Comparison of ENCODE assay signal across 29 mouse cellular contexts in the genomic region with DNA sequence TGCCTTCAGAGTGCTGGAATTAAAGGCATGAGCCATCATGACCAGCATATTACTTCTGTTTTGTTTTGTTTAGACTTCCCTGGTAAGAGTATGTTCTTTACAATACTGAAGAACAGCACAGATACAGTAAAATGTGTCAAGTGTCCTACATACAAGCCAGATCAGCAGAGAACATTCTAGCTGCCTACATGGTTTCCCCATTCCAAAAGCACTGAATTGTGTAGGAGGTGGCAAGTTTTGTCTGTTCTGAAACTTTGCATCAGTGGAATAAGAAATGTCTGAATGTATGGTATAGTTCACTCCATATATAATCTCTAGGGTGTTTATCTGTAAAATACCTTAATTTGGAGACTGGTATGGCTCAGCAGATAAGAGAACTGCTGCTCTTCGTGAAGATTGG. TPM values are rescaled to one million over a fixed set of nuclear protein-coding genes. Genes with fewer than 3 reads are reported as not detected.
A peak's percentile ranks its signal among the peaks of the same experiment; 100 is the strongest.
DNase-seq lines count a peak whose midpoint lies in the region; ATAC-seq and TF ChIP-seq lines count a peak whose summit lies in the region.
"Had no signal": no experiment of that assay in that cellular context is flagged by ENCODE, and none has a peak within 500 bp of the region (broad histone marks: within the 10 kb centered on the region; RNA-seq: fewer than 3 reads in every experiment).

No protein-coding gene starts in this region.

- DNase-seq in left cerebral cortex, adult 2 months (ENCODE audit: extremely low spot score in 1 of 2, low spot score in 2 of 2) = no peak
- no peak for DNase-seq in left cerebral cortex, postnatal 4 days
- peak; percentile 30 for DNase-seq in c-Kit-positive CD71-positive TER-119-positive erythroid progenitor cells, embryonic 14.5 days (ENCODE audit: low spot score)
- DNase-seq in urinary bladder, postnatal 14 days (ENCODE audit: low spot score) = no peak
- DNase-seq: adrenal gland, adult 8-10 months; adrenal gland, postnatal 25 days; cerebellum, adult 11 months; cerebellum, adult 2 months; cerebellum, adult 9-11 months; cerebellum, postnatal 25 days; forebrain, postnatal 0 days; gastrocnemius, postnatal 10 days; gastrocnemius, postnatal 36 days; heart, adult 2 months; heart, postnatal 14 days; heart, postnatal 4 days had no signal

- intact Hi-C loops in left cerebral cortex, adult 2 months (cut with DNase I) = no loop called here
- intact Hi-C loops in left cerebral cortex, postnatal 4 days (cut with DNase I) = no loop called here

- TF ChIP-seq CTCF in left cerebral cortex, adult 2 months (IDR thresholded peaks at IDR 0.05) = no peak

- no peak overlapping the region for H3K4me3 ChIP-seq in left cerebral cortex, adult 2 months
- H3K4me3 ChIP-seq: forebrain, embryonic 12.5 days; heart, adult 2 months; heart, embryonic 10.5 days; heart, embryonic 13.5 days had no signal

- H3K27ac ChIP-seq in left cerebral cortex, adult 2 months = peak overlapping the region; percentile 57
- H3K27ac ChIP-seq: forebrain, embryonic 12.5 days; heart, adult 2 months; heart, embryonic 10.5 days; heart, embryonic 13.5 days; hindbrain, embryonic 14.5 days; hindbrain, postnatal 0 days had no signal

- ATAC-seq in megakaryocyte-erythroid progenitor cell, adult 5-6 weeks (replicated peaks; ENCODE audit: low FRiP score, low TSS enrichment, poor library complexity, severe bottlenecking) = 0 out of 2 replicates have a peak, but pooled peaks have one; percentile 33
- ATAC-seq in erythroblast, adult 5-6 weeks (replicated peaks; ENCODE audit: low FRiP score, poor library complexity, severe bottlenecking) = no peak
- ATAC-seq: activated CD4-positive, CD25-positive, alpha-beta regulatory T cell, adult 4 months; CD4-positive, CD25-positive, alpha-beta regulatory T cell, adult 4 months; forebrain, postnatal 0 days; hindbrain, postnatal 0 days; inflammation-experienced regulatory T-cells, adult 6 months; intestine, embryonic 16.5 days had no signal

RNA-seq across cellular contexts. Expression of gene Alox12b, which starts 1.4 kb away (rescaled TPM):
- 1 to 10 TPM; 8.7 to 9.8 TPM for total RNA-seq in left cerebral cortex, adult 2 months (2021)
- total RNA-seq in left cerebral cortex, postnatal 4 days (2021) = under 1 TPM; 0.16 to 0.18 TPM
- not detected in 2 replicates for total RNA-seq in megakaryocyte-erythroid progenitor cell, adult 5-6 weeks (2014; fragmentation: Nextera tagmentation)
- not detected in 2 replicates for total RNA-seq in megakaryocyte-erythroid progenitor cell, adult 5-6 weeks (2017)
- total RNA-seq in erythroblast, adult 5-6 weeks (2015; ENCODE audit: low replicate concordance) = not detected in 2 replicates
- total RNA-seq in erythroblast, adult 5-6 weeks (2017; ENCODE audit: low replicate concordance) = not detected in 2 replicates
- total RNA-seq: adrenal gland, adult 8-10 months; adrenal gland, postnatal 25 days; gastrocnemius, adult 18-20 months; gastrocnemius, postnatal 10 days; gastrocnemius, postnatal 36 days; granulocyte monocyte progenitor cell, adult 5-6 weeks; heart, adult 2 months; heart, postnatal 14 days; heart, postnatal 4 days had no signal

RNA-seq across cellular contexts. Expression of gene Aloxe3, which starts 29.7 kb away (rescaled TPM):
- 1 to 10 TPM; 6.5 TPM for total RNA-seq in left cerebral cortex, adult 2 months (2021)
- total RNA-seq in left cerebral cortex, postnatal 4 days (2021) = 10 to 100 TPM; 10.8 to 13.1 TPM
- not detected in 2 replicates for total RNA-seq in megakaryocyte-erythroid progenitor cell, adult 5-6 weeks (2014; fragmentation: Nextera tagmentation)
- total RNA-seq in megakaryocyte-erythroid progenitor cell, adult 5-6 weeks (2017) = not detected in 2 replicates
- not detected in 2 replicates for total RNA-seq in erythroblast, adult 5-6 weeks (2015; ENCODE audit: low replicate concordance)
- total RNA-seq in erythroblast, adult 5-6 weeks (2017; ENCODE audit: low replicate concordance) = 0.51 TPM in 1 of 2 replicates, not detected in the other
- total RNA-seq: gastrocnemius, adult 18-20 months; gastrocnemius, postnatal 36 days; granulocyte monocyte progenitor cell, adult 5-6 weeks; heart, postnatal 14 days had no signal

RNA-seq across cellular contexts. Expression of gene 9130213A22Rik, which starts 33.0 kb away (rescaled TPM):
- 1 to 10 TPM; 1.3 to 1.4 TPM for total RNA-seq in left cerebral cortex, adult 2 months (2021)
- total RNA-seq in left cerebral cortex, postnatal 4 days (2021) = 1 to 10 TPM; 1.2 to 1.7 TPM
- total RNA-seq in megakaryocyte-erythroid progenitor cell, adult 5-6 weeks (2014; fragmentation: Nextera tagmentation) = not detected in 2 replicates
- total RNA-seq in megakaryocyte-erythroid progenitor cell, adult 5-6 weeks (2017) = not detected in 2 replicates
- total RNA-seq in erythroblast, adult 5-6 weeks (2015; ENCODE audit: low replicate concordance) = not detected in 2 replicates
- not detected in 2 replicates for total RNA-seq in erythroblast, adult 5-6 weeks (2017; ENCODE audit: low replicate concordance)
- total RNA-seq: gastrocnemius, adult 18-20 months; gastrocnemius, postnatal 36 days; granulocyte monocyte progenitor cell, adult 5-6 weeks had no signal

RNA-seq across cellular contexts. Expression of gene Hes7, which starts 35.1 kb away (rescaled TPM):
- under 1 TPM; 0.57 to 0.82 TPM for total RNA-seq in left cerebral cortex, adult 2 months (2021)
- 1 to 10 TPM; 2.3 to 2.6 TPM for total RNA-seq in left cerebral cortex, postnatal 4 days (2021)
- total RNA-seq in megakaryocyte-erythroid progenitor cell, adult 5-6 weeks (2014; fragmentation: Nextera tagmentation) = not detected in 2 replicates
- total RNA-seq in megakaryocyte-erythroid progenitor cell, adult 5-6 weeks (2017) = not detected in 2 replicates
- total RNA-seq in erythroblast, adult 5-6 weeks (2015; ENCODE audit: low replicate concordance) = not detected in 2 replicates
- not detected in 2 replicates for total RNA-seq in erythroblast, adult 5-6 weeks (2017; ENCODE audit: low replicate concordance)
- total RNA-seq: adrenal gland, postnatal 25 days; gastrocnemius, adult 18-20 months; gastrocnemius, postnatal 10 days; gastrocnemius, postnatal 36 days; granulocyte monocyte progenitor cell, adult 5-6 weeks had no signal

RNA-seq across cellular contexts. Expression of gene Alox8, which starts 42.3 kb away (rescaled TPM):
- total RNA-seq in left cerebral cortex, adult 2 months (2021) = 1 to 10 TPM; 6.1 to 6.4 TPM
- 1 to 10 TPM; 1.2 to 2.5 TPM for total RNA-seq in left cerebral cortex, postnatal 4 days (2021)
- not detected in 2 replicates for total RNA-seq in megakaryocyte-erythroid progenitor cell, adult 5-6 weeks (2014; fragmentation: Nextera tagmentation)
- total RNA-seq in megakaryocyte-erythroid progenitor cell, adult 5-6 weeks (2017) = not detected in 2 replicates
- not detected in 2 replicates for total RNA-seq in erythroblast, adult 5-6 weeks (2015; ENCODE audit: low replicate concordance)
- 0.34 TPM in 1 of 2 replicates, not detected in the other for total RNA-seq in erythroblast, adult 5-6 weeks (2017; ENCODE audit: low replicate concordance)
- total RNA-seq: adrenal gland, adult 8-10 months; adrenal gland, postnatal 25 days; gastrocnemius, adult 18-20 months; gastrocnemius, postnatal 36 days; granulocyte monocyte progenitor cell, adult 5-6 weeks had no signal

Comparison
In these comparisons a context has a peak if more than half of its experiments do, and no peak if none do; other contexts are left out.
1. RNA of gene Alox12b, which starts 1.4 kb away (total RNA-seq): 8.7 to 9.8 TPM in left cerebral cortex, adult 2 months; 0.16 to 0.18 TPM in left cerebral cortex, postnatal 4 days, not detected in megakaryocyte-erythroid progenitor cell, adult 5-6 weeks and not detected in erythroblast, adult 5-6 weeks; every median in the first group is over 4 times any median in the second.
2. RNA of gene Aloxe3, which starts 29.7 kb away (total RNA-seq): 10.8 to 13.1 TPM in left cerebral cortex, postnatal 4 days and 6.5 TPM in left cerebral cortex, adult 2 months; 0.51 TPM in erythroblast, adult 5-6 weeks and not detected in megakaryocyte-erythroid progenitor cell, adult 5-6 weeks; every median in the first group is over 4 times any median in the second.